8 mouse cellular contexts compared by ENCODE assay signal in the genomic region with DNA sequence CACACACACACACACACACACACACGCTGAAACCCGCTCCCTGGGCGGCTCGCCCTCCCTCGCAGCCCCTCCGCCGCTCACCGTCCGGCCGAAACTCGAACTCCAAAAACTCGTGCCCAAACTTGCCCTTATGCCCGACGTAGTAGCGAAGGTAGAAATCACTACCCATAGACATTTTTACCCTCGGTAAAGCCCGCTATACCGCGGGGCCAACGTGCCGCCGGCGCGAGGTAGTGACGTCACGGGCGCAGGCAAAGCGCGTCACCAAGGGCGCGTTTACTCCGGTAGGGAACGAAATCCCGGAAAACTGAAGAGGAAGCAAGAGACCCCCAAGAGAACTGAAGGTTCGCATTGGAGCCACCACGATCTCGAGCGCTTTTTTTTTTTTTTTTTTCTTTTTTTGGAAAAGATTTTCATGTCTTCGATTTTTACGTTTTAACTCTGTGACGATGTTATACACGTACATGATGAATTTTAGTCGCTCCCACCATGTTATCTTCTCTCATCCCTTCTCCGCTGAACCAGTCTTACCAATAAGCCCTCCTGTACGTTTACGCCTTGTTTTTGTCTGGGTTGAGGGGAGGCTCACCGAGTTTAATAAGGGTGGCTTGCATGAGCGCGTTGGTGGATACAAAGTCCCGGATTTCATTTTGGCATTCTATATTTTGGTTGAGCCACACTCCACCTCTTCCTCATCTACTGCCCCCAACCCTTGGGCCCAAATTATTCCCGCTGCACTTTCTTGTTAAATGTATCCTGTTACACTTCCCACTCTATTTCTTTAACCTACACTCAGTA. TPM values are rescaled to one million over a fixed set of nuclear protein-coding genes. Genes with fewer than 3 reads are reported as not detected.
DNase-seq lines count a peak whose midpoint lies in the region; ATAC-seq lines count a peak whose summit lies in the region.

A gene (minus strand): TSS at position 254 of the 798 bp plus-strand sequence.

- DNase-seq in ZHBTc4 (ENCODE audit: low read depth, low spot score), result peak; percentile 52
- DNase-seq in cerebellum, postnatal 4 days (ENCODE audit: low spot score in 2 of 2), result peak; percentile 90 to 97
- peak; percentile 79 for DNase-seq in gastrocnemius, adult 18-20 months (ENCODE audit: low spot score)
- peak; percentile 54 for DNase-seq in left cerebral cortex, adult 11 months (ENCODE audit: low spot score)
- peak; percentile 86 for DNase-seq in lung, postnatal 36 days
- peak; percentile 86 for DNase-seq in retina, embryonic 14.5 days (ENCODE audit: low spot score)
- DNase-seq in thymus, postnatal 36 days, result peak; percentile 81 to 85

- no peaks in the 10 kb centered on the region for H3K27me3 ChIP-seq in hindbrain, embryonic 16.5 days (replicated peaks; ENCODE audit: control insufficient read depth, insufficient read depth, low read length)

- H3K4me3 ChIP-seq in hindbrain, embryonic 16.5 days (ENCODE audit: low read length), result peak within 1 kb of the TSS; percentile 59

- H3K36me3 ChIP-seq in hindbrain, embryonic 16.5 days (ENCODE audit: control insufficient read depth, insufficient read depth, low read length), result no peaks in the 10 kb centered on the region

- H3K9ac ChIP-seq in hindbrain, embryonic 16.5 days (ENCODE audit: low read depth, low read length), result peak within 1 kb of the TSS; percentile 58

- peak; percentile 90 for ATAC-seq in hindbrain, embryonic 16.5 days

- H3K4me1 ChIP-seq in hindbrain, embryonic 16.5 days (ENCODE audit: control insufficient read depth, insufficient read depth, low read depth, low read length), result peaks cover 8% of the 10 kb centered on the region

- 3% methylated on average over 50 of the region's 51 CpGs for WGBS in hindbrain, embryonic 16.5 days

- H3K27ac ChIP-seq in hindbrain, embryonic 16.5 days (ENCODE audit: low read depth, low read length), result peak within 1 kb of the TSS; percentile 76

- H3K9me3 ChIP-seq in hindbrain, embryonic 16.5 days (ENCODE audit: control insufficient read depth, low read length), result no peaks in the 10 kb centered on the region

- H3K4me2 ChIP-seq in hindbrain, embryonic 16.5 days (ENCODE audit: low read length), result peak within 1 kb of the TSS; percentile 71

RNA-seq across cellular contexts. Expression of the gene that starts here (rescaled TPM):
- 1 to 10 TPM; 3.6 to 5.2 TPM for total RNA-seq in gastrocnemius, adult 18-20 months (2021)
- 29.5 and 30.1 TPM in 2 replicates for polyA plus RNA-seq in hindbrain, embryonic 16.5 days (2015; fragmentation: Nextera tagmentation; extraction: Ambion mirVana)

Comparison
In these comparisons a context has a peak if more than half of its experiments do, and no peak if none do; other contexts are left out.
1. Peak in every context shown above with its lines: DNase-seq, ATAC-seq, H3K4me3 ChIP-seq and H3K27ac ChIP-seq.